Mouse (Mus musculus): ENCODE measurements around the gene Aurkaip1. TPM values are rescaled to one million over a fixed set of nuclear protein-coding genes. Genes with fewer than 3 reads are reported as not detected.

The Aurkaip1 gene
- polyA plus RNA-seq (2012; rRNA removed; ENCODE audit: low replicate concordance) = 159 and 208 TPM in 2 replicates

GRCm38 (mm10) chr4:155831205-155831766 lies at the start of gene Aurkaip1:
Aurkaip1 (plus strand) TSS chr4:155831272.

GRCm38 (mm10) chr4:155785819-155786218 lies 45.3 kb upstream of the Aurkaip1 start, which contains the start of gene Tmem88b:
Tmem88b (minus strand) TSS chr4:155785874.

GRCm38 (mm10) chr4:155790021-155790489 lies 41.0 kb upstream of the Aurkaip1 start, which contains the start of gene Ankrd65:
Ankrd65 (plus strand) TSS chr4:155790439.

GRCm38 (mm10) chr4:155802741-155803339 lies 28.2 kb upstream of the Aurkaip1 start, which contains the start of gene Mrpl20:
Mrpl20 (plus strand) TSS chr4:155802878.

GRCm38 (mm10) chr4:155811929-155812664 lies 19.0 kb upstream of the Aurkaip1 start, which contains the start of gene Ccnl2:
Ccnl2 (plus strand) TSS chr4:155812489.

GRCm38 (mm10) chr4:155839483-155839910 lies 8.4 kb downstream of the Aurkaip1 start, which contains the start of gene Mxra8:
Mxra8 (plus strand) TSS chr4:155839680.

GRCm38 (mm10) chr4:155846871-155847578 lies 16.0 kb downstream of the Aurkaip1 start, which contains the start of gene Dvl1:
Dvl1 (plus strand) TSS chr4:155847402.

GRCm38 (mm10) chr4:155863001-155863400 lies 31.9 kb downstream of the Aurkaip1 start, which contains the start of gene Tas1r3:
Tas1r3 (minus strand) TSS chr4:155863362.

GRCm38 (mm10) chr4:155869317-155870033 lies 38.4 kb downstream of the Aurkaip1 start, which contains the start of the genes Cptp and Ints11:
Cptp (minus strand) TSS chr4:155869440.
Ints11 (plus strand) TSS chr4:155869546.

Other genes with a start within 250 kb of the Aurkaip1 start
- 16.8 and 17.8 TPM in 2 replicates for gene Slc35e2, start 229.9 kb upstream of the Aurkaip1 start, polyA plus RNA-seq (2012; rRNA removed; ENCODE audit: low replicate concordance)
- gene Cdk11b, start 206.4 kb upstream of the Aurkaip1 start, polyA plus RNA-seq (2012; rRNA removed; ENCODE audit: low replicate concordance) = 28.5 and 44.9 TPM in 2 replicates
- not detected in 2 replicates for gene Gm10563, start 185.9 kb upstream of the Aurkaip1 start, polyA plus RNA-seq (2012; rRNA removed; ENCODE audit: low replicate concordance)
- gene Mmp23, start 177.9 kb upstream of the Aurkaip1 start, polyA plus RNA-seq (2012; rRNA removed; ENCODE audit: low replicate concordance) = 23.1 and 28.4 TPM in 2 replicates
- 63.6 and 88.9 TPM in 2 replicates for gene Mib2, start 162.1 kb upstream of the Aurkaip1 start, polyA plus RNA-seq (2012; rRNA removed; ENCODE audit: low replicate concordance)
- 28.5 and 30.2 TPM in 2 replicates for gene Fndc10, start 136.9 kb upstream of the Aurkaip1 start, polyA plus RNA-seq (2012; rRNA removed; ENCODE audit: low replicate concordance)
- 124 and 138 TPM in 2 replicates for gene Ssu72, start 126.5 kb upstream of the Aurkaip1 start, polyA plus RNA-seq (2012; rRNA removed; ENCODE audit: low replicate concordance)
- 0.58 and 0.78 TPM in 2 replicates for gene Tmem240, start 96.5 kb upstream of the Aurkaip1 start, polyA plus RNA-seq (2012; rRNA removed; ENCODE audit: low replicate concordance)
- 102 and 109 TPM in 2 replicates for gene Atad3a, start 70.2 kb upstream of the Aurkaip1 start, polyA plus RNA-seq (2012; rRNA removed; ENCODE audit: low replicate concordance)
- gene Vwa1, start 56.6 kb upstream of the Aurkaip1 start, polyA plus RNA-seq (2012; rRNA removed; ENCODE audit: low replicate concordance) = 19.1 and 135 TPM in 2 replicates
- gene Tmem88b, start 45.4 kb upstream of the Aurkaip1 start, polyA plus RNA-seq (2012; rRNA removed; ENCODE audit: low replicate concordance) = 3.1 and 6.1 TPM in 2 replicates
- not detected in 2 replicates for gene Ankrd65, start 40.8 kb upstream of the Aurkaip1 start, polyA plus RNA-seq (2012; rRNA removed; ENCODE audit: low replicate concordance)
- 32.6 and 49.9 TPM in 2 replicates for gene Mrpl20, start 28.4 kb upstream of the Aurkaip1 start, polyA plus RNA-seq (2012; rRNA removed; ENCODE audit: low replicate concordance)
- gene Ccnl2, start 18.8 kb upstream of the Aurkaip1 start, polyA plus RNA-seq (2012; rRNA removed; ENCODE audit: low replicate concordance) = 23.8 and 25.3 TPM in 2 replicates
- 69.2 and 97.5 TPM in 2 replicates for gene Mxra8, start 8.4 kb downstream of the Aurkaip1 start, polyA plus RNA-seq (2012; rRNA removed; ENCODE audit: low replicate concordance)
- 142 and 173 TPM in 2 replicates for gene Dvl1, start 16.1 kb downstream of the Aurkaip1 start, polyA plus RNA-seq (2012; rRNA removed; ENCODE audit: low replicate concordance)
- 1.1 and 1.2 TPM in 2 replicates for gene Tas1r3, start 32.1 kb downstream of the Aurkaip1 start, polyA plus RNA-seq (2012; rRNA removed; ENCODE audit: low replicate concordance)
- 56.0 and 86.9 TPM in 2 replicates for gene Cptp, start 38.2 kb downstream of the Aurkaip1 start, polyA plus RNA-seq (2012; rRNA removed; ENCODE audit: low replicate concordance)
- 14.6 and 19.2 TPM in 2 replicates for gene Ints11, start 38.3 kb downstream of the Aurkaip1 start, polyA plus RNA-seq (2012; rRNA removed; ENCODE audit: low replicate concordance)
- 30.9 and 65.5 TPM in 2 replicates for gene Pusl1, start 60.5 kb downstream of the Aurkaip1 start, polyA plus RNA-seq (2012; rRNA removed; ENCODE audit: low replicate concordance)
- 13.3 and 14.8 TPM in 2 replicates for gene Acap3, start 60.5 kb downstream of the Aurkaip1 start, polyA plus RNA-seq (2012; rRNA removed; ENCODE audit: low replicate concordance)
- gene Ube2j2, start 112.6 kb downstream of the Aurkaip1 start, polyA plus RNA-seq (2012; rRNA removed; ENCODE audit: low replicate concordance) = 123 and 179 TPM in 2 replicates
- 121 and 260 TPM in 2 replicates for gene C1qtnf12, start 131.0 kb downstream of the Aurkaip1 start, polyA plus RNA-seq (2012; rRNA removed; ENCODE audit: low replicate concordance)
- gene B3galt6, start 161.4 kb downstream of the Aurkaip1 start, polyA plus RNA-seq (2012; rRNA removed; ENCODE audit: low replicate concordance) = 5.3 and 6.9 TPM in 2 replicates
- 44.0 and 69.6 TPM in 2 replicates for gene Sdf4, start 161.6 kb downstream of the Aurkaip1 start, polyA plus RNA-seq (2012; rRNA removed; ENCODE audit: low replicate concordance)
- gene Tnfrsf4, start 182.6 kb downstream of the Aurkaip1 start, polyA plus RNA-seq (2012; rRNA removed; ENCODE audit: low replicate concordance) = 3.6 and 6.5 TPM in 2 replicates
- 2.5 and 3.5 TPM in 2 replicates for gene Tnfrsf18, start 194.9 kb downstream of the Aurkaip1 start, polyA plus RNA-seq (2012; rRNA removed; ENCODE audit: low replicate concordance)
- 5.6 and 8.2 TPM in 2 replicates for gene Ttll10, start 228.1 kb downstream of the Aurkaip1 start, polyA plus RNA-seq (2012; rRNA removed; ENCODE audit: low replicate concordance)